Mouse (Mus musculus) telencephalon, adult 2 months (tissue): Measurements from ENCODE around the gene Shc2.

Experiments
- DNase-seq: peaks from one replicate; pipeline ENCODE4 v3.0.0-alpha.2; 2011; ENCODE audit warnings: low read depth, low spot score

Shc2 gene

DNA sequence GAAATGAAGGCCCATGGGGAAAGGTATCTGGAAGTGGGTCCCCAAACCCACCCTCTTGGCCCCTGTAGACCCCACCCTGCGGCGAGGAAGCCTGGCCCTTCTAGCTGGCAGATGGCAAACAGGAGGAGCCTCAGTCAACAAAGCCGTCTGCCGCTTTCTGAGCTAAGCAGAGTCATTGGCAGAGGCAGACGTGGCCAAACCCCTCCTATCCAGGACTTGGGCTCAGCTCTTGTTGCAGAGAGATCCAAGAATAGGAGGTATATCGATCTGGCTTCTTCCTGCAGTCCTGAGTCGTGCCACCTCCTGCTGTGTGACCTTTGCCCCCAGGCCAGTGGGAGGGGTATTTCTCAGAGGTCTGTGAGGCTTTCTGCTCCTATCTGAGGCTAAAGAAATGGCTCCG lies 21.9 kb downstream of the Shc2 start:
- DNase-seq, result no peak

DNA sequence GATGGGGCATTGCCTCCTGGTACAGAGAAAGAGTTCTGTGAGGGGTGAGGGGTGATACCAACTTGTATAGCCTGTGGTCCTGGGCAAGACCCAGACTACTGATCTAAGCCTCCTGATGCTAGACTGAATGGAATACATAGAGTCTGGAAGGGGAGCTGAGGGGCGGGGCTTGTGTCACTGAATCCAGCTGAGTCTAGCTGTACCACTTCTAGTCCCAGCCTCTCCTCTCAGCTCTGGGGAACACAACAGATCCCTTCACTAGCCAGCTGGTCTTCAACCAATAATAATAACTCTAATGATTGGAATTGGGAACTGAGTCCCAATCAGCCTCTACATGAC lies 23.4 kb downstream of the Shc2 start:
- DNase-seq, result no peak

DNA sequence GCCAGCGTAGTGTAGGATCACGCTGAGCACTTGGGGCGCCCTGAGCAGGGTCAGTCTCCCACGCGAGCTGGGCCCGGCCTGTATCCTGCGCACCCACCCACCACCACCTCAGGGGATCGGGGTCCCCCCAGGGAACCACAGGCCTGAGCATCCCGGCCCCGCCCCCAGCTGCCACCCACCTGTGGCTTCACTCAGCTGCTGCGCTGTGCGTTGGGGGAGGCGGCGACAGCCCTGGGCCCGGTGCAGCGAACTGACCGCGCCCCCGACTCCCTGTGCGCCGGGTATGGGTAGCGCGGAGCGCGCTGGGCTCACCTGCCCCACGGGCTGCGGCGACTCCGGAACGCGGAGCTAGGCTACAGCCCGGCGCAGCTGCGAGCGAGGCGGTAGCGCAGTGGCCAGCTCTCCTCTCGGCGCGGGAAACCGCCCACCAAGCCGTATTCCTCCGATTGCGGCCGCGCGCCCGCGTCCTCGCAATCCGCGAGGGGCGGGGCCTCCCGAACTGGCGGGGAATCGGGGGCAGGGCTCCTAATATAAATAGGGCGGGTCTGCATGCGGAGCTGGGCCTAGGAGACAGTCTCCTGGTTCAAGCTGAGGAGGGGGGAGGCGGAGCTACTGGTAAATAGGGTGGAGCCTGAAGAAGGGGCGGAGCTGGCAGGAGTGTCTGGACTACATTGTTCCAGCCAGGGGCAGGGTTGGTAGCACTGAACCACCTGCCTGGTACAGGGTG lies 24.0 kb downstream of the Shc2 start, which contains the start of gene C2cd4c:
C2cd4c (minus strand) TSS at position 448 of the 727 bp plus-strand sequence.
- DNase-seq, result peak; percentile 62

DNA sequence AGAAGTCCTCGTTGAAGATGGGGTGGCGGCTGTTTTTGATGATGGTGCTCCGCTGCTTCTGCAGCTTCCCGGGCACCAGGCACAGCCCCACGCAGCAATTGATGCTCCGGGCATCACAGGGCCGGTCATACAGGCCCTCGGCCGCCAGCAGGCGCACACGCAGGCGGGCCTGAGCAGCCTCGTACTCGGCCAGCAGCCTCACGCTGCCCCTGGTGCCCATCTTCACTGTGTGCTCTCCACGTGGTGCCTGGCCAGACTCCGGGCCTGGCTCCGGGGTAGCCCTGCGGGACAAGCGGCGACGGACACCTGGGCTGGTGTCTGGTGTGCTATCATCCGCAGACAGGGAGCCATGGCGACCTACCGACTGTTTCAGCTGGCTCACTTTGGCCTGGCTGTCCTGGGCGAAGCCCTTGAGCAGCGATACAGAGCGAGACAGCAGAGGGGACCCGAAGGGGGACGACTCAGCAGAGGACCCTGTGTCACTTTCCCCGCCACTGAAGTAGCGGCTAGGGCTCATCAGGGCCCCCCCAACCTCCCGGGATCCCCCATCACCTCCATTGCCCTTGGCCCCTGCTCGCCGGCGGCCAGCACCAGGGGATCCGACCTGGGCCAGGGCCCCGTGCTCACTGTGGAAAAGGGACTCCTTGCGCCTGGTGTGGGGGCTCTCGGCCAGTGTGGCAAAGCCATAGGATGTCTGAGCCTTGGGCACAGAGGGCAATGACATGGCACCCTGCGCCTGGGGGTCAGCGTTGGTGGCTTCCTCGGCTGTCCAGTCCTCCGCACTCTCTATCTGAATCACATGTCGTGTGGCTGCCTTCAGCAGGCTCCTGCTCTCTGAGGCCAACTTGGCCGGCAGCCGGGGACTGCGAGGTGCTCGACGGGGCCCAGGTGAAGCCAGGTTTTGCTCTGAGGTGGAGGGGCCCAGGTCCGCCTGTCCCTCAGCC lies 25.3 kb downstream of the Shc2 start:
- no peak for DNase-seq

DNA sequence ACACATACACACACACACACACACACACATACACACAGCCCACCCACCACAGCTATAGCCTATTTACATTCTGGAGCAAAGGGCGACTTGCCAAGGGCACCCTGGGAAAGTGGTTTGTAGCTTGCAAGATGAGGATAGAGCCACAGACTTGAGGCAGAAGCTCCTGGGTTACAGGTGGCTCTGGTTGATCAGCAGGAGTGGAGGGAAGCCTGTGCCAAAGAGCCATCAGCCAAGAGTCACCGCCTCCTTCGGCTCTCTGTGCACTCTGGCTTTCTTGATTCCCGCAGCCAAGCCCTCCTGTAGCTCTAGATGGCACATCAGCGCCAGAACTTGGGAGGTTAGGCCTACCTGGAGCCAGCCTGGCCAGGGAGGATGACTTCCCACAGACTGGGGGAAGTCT lies 26.4 kb downstream of the Shc2 start:
- no peak for DNase-seq

DNA sequence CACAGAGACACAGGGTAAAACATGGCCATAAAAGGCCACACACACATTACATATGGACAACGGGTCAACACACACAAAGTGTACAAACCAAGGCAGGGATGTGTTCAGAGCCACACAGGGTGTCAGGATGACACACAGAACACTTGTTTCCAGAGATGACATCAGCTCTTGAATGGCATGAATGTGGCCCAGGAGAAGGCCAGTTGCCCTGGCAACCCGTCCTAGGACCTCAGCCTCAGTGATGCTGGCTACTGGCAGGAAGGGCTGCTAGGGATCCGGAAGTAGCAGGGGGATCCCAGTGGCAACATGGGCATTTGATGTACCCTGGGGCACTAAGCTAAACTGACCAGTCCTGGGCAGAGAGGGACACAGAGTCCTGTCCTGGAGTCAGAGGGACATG lies 28.4 kb downstream of the Shc2 start:
- no peak for DNase-seq

DNA sequence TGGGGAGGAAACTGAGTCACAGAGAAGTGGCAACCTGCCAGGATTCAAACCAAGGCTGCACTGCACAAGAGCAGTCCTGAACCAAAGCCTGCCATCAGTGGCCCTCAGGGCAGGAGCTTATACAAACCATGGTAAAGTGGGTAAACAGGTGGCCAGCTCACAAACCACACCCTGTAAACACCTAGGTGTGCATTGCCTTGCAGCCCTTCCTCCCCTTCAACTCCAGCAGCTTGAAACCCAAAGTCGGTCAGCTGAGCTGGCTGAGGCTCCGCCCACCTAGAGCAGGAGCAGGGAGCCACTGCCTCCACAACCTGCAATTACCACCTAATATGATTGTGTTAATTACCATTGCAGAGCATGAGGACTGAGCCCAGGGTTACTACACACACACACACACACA lies 29.8 kb downstream of the Shc2 start:
- DNase-seq, result no peak

DNA sequence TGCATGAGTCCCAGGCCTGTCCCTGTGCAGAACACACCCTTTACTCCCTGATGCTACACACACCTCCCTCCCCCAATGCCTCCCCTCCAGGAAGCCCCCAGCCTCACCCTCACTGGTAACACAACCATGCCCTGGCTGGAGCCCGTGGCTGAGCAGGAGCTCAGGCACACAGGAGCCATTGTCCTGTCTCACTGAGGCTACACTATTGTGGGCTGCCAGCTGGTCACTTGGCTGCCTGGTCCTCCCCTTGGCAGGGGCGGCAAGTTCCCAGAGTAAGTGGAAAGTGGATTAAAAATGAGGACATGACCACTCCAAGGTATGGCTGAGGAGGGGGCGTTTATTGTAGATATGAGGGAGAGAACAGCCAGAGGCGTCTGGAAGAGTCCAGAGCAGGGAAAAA lies 31.2 kb downstream of the Shc2 start:
- DNase-seq, result no peak

DNA sequence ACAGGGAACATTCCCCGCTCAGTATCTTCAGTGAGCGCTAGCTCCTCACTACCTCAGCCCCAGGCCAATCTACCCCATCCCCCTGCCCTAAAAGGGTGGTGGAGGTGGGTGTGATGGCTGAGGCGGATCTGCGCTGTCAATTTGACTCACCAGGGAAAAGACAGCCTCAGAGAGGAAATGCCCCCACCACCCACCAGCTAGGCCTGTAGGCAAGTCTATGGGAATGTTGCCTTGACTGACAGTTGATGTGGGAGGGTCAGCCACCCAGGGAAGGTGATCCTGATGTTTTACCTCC lies 39.8 kb downstream of the Shc2 start:
- DNase-seq, result no peak

DNA sequence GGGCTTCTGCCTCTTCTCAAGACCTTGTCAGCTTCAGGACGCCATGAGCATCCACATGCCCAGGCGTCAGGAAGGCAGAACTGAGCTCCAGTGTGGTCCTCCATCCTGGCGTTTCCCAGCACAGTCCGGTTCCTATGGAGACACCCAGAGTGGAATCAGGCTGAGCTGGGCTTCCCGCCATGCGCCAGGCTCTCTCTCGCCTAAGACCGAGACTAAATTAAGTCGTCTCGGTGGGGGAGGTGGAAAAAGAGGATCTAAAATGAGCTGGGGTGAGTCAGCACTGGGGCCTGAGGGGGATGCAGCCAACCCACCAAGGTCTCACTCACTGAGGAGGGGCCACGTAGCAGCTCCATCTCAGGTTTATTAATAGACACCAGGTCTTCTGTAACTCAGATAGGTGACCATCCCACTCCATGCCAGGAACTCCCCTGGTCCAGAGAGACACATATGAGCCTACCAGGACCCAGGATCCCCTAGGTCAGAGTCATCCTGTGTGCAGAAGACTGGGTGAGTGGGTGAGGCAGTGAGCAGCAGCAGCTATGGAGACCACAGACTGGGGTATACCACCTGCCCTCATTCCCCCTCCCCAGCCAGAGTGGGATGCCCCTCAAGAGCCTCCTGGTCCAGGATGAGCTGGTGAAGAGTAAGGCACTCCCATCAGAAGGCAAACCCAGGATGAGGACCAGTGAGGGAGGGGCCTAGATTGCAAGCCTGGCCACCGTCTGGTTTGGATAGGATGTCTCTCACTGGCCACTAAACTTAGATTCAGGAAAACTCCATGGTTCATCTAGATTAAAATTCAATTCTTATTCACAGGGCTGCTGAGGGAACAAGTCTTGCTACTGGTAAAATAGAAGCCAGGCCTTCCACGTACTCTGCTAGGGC lies 40.4 kb downstream of the Shc2 start:
- peak; percentile 87 for DNase-seq

DNA sequence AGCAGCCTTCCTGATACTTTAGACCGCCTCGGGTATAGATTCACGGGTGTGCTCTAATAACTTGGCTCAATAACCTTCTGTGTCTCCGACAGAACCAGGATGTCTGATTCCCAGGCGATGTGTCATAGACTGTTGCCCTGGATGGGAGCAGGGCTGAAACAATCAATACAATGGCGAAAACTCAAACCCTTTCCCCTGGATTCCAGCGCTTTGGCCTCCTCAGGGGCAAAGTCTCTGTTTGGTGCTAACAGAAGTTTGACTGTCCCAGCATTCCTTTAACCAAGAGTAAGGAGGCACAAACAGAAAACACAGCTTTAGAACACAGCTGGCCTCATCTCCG lies 42.2 kb downstream of the Shc2 start:
- DNase-seq, result no peak

DNA sequence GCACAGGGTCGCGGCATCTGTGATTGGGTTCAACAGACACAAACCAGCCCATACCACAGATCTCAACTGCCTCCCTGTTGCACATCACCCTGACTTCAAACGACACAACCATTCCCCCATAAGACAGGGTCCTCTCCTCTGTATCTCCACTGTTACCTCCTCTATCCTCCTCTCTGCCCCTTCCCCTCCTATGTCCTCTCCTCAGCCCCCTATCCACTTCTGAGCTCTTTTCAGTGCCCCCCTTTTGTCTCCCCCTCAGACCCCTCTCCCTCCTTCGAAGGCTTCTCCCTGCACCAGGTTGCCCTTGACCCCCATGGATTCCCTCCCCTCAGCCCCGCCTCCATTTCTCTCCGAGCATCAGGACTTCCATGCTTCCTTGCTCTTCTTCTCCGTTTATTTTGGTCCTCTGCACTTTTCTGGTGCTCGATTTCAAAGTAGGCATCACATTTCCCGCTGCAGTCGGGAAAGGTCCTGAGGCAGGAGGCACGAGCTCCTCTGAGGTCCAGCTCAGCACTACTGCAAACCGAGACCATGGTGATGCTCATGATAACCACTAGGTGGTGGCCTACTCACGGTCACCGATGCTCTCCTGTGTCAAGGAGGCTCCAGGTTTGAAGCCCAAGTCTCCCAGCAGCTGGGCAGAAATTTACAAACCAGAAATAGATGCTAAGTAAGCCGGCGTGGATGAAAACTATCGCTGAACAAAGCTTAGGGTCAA lies 42.7 kb downstream of the Shc2 start:
- DNase-seq, result peak; percentile 58

DNA sequence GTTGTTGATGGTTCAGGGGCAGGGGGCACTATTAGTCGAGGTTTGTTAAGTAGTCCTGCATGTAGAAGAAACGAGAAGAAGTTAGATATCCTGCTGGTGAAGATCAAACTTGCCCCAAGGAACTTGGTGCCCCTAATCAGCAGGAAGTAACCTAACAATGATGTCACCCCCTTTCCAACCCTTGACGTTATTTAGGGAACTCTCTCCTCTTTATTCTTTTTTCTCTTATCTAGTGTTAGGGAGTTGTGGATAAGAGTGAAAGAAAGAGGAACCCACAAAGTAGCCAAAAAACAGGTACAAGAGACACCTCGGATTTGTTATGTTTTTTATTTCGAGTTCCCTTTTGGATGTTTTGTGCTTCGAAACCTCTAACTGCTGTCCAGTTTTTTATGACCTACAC lies 43.6 kb downstream of the Shc2 start:
- no peak for DNase-seq

DNA sequence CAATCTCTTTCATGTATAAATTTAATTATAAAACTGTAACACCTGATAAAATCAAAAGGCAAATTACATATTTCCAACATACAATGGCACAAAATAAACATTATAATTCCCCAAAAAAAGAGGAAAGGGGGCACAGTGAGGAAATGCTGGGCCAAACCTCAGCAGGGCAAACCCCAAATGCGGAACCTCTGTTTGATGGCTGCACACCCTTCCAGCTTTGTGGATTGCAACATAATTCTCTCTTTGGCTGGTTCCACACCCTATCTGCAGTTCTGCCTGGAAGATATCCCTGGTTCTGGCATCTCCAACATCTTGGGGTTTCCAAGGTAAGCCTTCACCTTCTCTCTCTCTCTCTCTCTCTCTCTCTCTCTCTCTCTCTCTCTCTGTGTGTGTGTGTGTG lies 47.0 kb downstream of the Shc2 start:
- no peak for DNase-seq

DNA sequence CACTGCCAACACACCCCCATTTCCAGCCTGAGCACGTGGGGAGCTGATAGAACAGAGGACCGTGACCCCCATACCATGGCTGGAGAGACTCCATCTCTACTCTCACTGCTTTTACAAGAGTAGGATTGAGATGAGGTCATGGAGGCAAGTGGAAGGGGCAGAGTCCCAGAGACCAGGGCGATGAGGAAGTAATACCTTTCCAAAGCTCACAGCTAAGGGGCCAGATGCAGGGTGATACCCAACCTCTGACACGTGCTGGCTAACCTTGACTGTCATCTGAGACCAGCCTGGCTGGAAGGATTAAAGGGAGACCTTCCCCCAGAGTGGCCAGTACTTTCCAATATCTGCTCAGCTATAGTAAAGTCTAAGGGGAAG lies 50.0 kb downstream of the Shc2 start:
- no peak for DNase-seq

DNA sequence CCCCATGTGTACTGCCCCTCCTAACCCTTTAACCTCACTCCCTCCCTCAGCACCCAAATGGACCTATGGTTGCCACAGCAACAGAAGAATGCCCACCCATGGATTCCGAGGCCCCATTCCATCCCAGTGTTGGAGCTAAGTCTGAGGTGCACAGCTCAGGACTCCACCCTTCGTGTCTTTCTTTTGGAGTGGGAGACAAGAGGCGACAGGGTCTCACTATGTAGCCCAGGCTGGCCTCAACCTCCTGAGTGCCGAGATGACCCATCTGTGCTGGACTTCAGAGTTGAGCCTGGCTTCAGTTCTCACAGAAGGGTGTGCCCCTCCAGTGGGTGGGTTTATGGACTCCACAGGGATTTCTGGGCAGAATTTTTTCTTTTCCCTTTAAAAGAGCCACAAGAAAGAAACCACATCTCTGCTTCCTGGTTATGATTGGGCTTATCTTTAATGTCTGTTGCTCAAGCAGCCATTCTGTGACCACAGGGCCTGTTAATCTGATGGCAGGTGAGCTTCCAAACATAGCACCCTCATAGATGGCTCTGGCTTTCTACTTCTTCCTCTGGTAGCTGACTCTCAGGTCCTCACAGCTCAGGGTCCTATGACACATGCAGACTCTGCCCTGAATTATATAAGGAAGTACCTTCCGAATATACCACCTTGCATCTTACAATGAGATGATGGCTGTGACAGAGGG lies 50.5 kb downstream of the Shc2 start, which contains the start of gene Theg:
Theg (minus strand) TSS at position 271 of the 691 bp plus-strand sequence.
- no peak for DNase-seq

DNA sequence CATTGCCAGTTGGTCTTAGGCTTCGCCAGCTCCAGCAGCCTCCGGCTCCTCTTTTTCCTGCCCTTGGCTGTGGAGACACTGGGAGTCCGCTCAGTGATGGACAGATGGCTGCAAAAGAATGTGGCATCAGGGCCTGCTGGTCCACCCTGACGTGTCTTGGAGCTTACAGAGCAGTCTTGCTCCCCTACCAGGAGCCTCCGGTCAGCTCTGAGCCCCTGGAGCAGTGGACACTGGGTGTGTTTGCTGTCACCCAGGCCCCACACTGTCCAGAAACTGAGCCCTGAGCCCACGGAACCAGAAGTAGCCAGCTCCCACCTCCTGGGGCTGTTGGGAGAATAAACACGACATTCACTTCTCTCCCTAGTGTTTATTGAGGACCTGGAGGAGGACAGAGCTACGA lies 51.5 kb downstream of the Shc2 start:
- DNase-seq, result no peak

DNA sequence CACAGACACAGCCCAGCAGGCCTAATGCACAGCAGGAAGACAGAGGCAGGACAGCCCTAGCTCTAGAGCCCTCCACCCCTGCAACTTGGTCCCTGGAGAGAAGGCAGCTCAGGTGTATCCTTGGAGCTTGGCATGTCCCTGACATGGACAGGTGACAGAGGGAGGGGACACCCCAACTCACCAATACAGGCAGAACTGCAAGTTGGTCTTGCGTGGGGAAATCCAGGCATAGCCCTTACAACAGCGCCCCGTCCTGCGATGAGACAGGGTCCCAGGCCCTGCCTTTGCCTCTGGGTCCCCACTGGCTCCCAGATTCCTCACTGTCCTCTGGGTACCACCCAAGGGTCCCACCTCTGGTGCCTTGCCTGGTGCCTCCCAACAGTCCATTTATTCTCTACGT lies 52.0 kb downstream of the Shc2 start:
- no peak for DNase-seq

DNA sequence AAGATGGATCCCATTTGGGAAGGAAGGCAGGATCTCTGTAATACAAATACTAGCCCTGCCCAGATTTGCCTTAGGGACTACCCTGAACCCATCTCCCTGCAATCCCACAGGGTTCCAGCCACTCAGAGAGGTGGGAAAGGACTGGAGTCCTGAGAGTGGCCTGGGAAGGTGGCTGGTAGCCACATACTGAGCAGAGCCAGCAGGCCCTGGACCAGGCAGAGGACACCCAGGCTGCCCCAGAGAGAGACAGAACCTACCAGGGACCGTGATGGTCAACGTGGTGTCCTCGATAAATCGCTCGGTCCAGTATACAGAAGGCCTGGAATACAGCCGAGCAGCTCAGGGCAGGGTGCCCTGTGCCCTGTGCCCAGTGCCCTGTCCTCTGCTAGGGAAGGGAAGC lies 52.6 kb downstream of the Shc2 start:
- no peak for DNase-seq

DNA sequence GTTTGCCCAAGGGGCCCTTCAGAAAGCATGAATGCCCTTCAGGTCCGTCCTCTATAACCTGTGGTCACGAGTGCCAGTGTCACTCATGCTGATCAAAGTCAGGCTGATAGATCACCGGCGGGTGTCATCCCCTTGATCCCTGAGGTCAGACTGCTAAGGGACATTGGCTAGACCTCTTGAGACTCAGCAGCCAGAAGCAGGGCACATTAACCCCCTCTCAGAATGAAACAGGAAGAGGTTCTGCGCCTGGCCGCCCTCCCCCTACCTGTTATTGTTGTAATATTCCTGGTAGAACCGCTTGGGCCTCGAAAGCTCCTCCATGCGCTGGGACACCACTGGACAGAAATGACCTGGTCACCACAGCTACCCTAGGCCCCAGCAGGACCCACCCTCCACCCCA lies 53.3 kb downstream of the Shc2 start:
- DNase-seq, result no peak

DNA sequence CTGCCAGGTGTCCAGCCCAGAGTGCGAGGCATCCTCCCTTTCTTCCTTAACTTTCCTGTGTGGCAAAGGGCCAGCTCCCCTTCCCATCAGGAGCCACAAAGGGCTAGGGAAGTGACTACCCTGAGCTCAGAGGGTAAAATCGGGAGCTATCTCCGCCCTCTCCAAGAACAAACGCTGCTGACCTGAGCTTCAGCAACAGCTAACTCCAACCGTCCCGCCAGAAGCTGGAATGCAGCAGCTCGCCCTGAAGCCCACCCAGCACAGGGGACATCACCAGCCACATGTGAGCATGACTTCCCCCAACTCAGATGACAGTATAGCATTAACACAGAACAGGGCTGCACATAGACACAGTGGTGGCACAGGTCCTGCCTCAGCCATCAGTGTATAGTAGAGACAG lies 53.7 kb downstream of the Shc2 start:
- DNase-seq, result no peak
